Mouse (Mus musculus): ENCODE measurements around the gene Tmem42. TPM values are rescaled to one million over a fixed set of nuclear protein-coding genes. Genes with fewer than 3 reads are reported as not detected.

Gene Tmem42
- polyA plus RNA-seq, 1 experiment from 2014 or later: 12.8 TPM

DNA sequence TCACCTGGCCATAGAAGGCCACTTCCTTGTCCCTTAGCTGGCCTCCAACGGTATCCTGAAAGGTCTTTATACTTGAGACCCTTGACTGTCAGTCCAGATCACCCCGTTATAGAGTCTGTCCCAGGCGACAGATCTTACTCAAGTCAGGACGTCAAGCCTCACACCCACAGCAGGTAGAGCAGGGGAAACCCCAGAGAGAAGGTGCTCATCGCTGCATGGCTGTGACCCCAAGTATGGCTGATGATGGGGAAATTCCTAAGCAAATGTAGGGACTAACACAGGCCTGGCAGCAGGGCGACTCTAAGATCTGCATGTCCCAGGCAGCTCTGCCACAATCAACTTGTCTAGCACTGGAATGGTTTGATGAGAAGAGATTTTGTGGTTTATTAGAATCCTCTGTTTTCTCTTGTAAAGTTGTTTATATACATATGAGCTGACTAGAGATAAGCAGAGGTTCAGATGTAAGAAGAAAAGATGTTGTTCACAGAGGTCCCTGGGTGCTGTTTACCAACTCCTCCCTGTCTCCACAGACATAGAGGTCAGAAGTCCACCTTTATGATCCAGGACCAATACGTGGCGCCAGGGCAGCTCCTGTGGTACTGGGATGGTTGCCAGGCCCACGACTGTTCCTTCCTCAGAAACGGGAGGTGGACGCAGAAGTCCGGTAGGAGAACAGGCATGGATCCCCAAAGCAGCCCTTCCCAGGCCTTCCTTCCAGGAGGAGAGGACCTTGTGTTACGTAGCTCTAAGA is 10.5 kb downstream of the Tmem42 start:
- Histone ChIP-seq H3K27me3 (ENCODE audit: control insufficient read depth, insufficient read depth, low read length) (no peaks in the 10 kb centered on the region), H3K4me2 (ENCODE audit: low read depth, low read length) (no peak overlapping the region), H3K9me3 (replicated peaks; ENCODE audit: control insufficient read depth, low read length) (no peaks in the 10 kb centered on the region), H3K36me3 (replicated peaks; ENCODE audit: control insufficient read depth, insufficient read depth, low read depth, low read length) (no peaks in the 10 kb centered on the region), H3K4me3 (ENCODE audit: low read depth, low read length) (no peak overlapping the region), H3K4me1 (ENCODE audit: control insufficient read depth, insufficient read depth, low read length) (no peaks in the 10 kb centered on the region), H3K27ac (replicated peaks; ENCODE audit: low read depth, low read length) (no peak overlapping the region), H3K9ac (replicated peaks; ENCODE audit: low read length) (no peak overlapping the region)
- no peak for DNase-seq (ENCODE audit: low spot score)
- 83% methylated on average over 13 of the region's 13 CpGs for WGBS
- no peak for ATAC-seq (replicated peaks; ENCODE audit: insufficient number of reproducible peaks, low FRiP score, low TSS enrichment, low read depth)

DNA sequence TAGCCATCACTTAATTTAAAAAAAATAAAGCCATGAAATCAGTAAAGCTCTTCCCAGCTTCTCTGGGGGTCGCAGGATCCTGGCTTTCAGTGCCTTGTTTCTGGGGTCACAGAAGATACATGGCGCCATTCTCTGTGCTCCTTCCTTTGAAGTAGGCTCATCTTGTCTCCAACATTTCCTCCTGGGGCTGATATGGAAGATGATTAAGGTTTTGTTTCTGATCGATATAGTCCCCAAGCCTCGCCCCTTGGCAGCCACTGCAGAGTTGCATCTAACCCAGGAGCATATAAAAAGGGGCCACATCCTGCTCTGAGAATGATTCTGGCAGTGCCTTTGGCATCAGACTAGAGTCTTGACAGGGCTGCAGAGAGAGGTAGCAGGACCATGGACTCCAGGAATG is 13.3 kb downstream of the Tmem42 start, which contains the start of gene Tgm4:
TSS of gene Tgm4 (plus strand) at position 301 of the 400 bp plus-strand sequence.
- Histone ChIP-seq H3K36me3 (replicated peaks; ENCODE audit: control insufficient read depth, insufficient read depth, low read depth, low read length) (no peaks in the 10 kb centered on the region), H3K9ac (replicated peaks; ENCODE audit: low read length) (no peak within 1 kb of the TSS), H3K4me1 (ENCODE audit: control insufficient read depth, insufficient read depth, low read length) (no peaks in the 10 kb centered on the region), H3K27me3 (ENCODE audit: control insufficient read depth, insufficient read depth, low read length) (no peaks in the 10 kb centered on the region), H3K27ac (replicated peaks; ENCODE audit: low read depth, low read length) (no peak within 1 kb of the TSS), H3K4me2 (ENCODE audit: low read depth, low read length) (no peak within 1 kb of the TSS), H3K9me3 (replicated peaks; ENCODE audit: control insufficient read depth, low read length) (no peaks in the 10 kb centered on the region), H3K4me3 (ENCODE audit: low read depth, low read length) (no peak within 1 kb of the TSS)
- ATAC-seq (replicated peaks; ENCODE audit: insufficient number of reproducible peaks, low FRiP score, low TSS enrichment, low read depth) (no peak), DNase-seq (ENCODE audit: low spot score) (no peak)
- WGBS: 82% methylated on average over 4 of the region's 4 CpGs

DNA sequence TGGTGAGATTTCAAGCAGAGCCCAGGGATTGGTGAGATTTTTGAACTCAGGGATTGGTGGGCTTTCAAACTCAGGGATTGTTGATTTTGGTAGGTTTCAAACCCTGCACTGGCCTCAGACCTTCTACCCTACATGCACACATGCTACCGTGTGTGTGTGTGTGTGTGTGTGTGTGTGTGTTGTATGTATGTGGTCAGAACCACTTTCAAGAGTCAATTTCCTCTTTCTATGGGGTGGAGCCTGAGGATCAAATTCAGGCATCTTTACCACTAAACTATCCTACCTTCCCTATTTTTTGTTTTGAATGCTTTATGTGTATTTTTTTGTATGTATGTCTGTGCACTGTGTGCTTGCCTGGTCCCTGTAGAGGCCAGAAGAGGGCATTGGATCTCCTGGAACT is 26.5 kb downstream of the Tmem42 start:
- H3K36me3 ChIP-seq (replicated peaks; ENCODE audit: control insufficient read depth, insufficient read depth, low read depth, low read length): no peaks in the 10 kb centered on the region
- WGBS: 100% methylated on average over 1 of the region's 1 CpGs
- H3K27me3 ChIP-seq (ENCODE audit: control insufficient read depth, insufficient read depth, low read length): no peaks in the 10 kb centered on the region
- no peaks in the 10 kb centered on the region for H3K9me3 ChIP-seq (replicated peaks; ENCODE audit: control insufficient read depth, low read length)
- H3K4me1 ChIP-seq (ENCODE audit: control insufficient read depth, insufficient read depth, low read length): no peaks in the 10 kb centered on the region
- no peak overlapping the region for H3K4me3 ChIP-seq (ENCODE audit: low read depth, low read length)
- DNase-seq (ENCODE audit: low spot score) (no peak), ATAC-seq (replicated peaks; ENCODE audit: insufficient number of reproducible peaks, low FRiP score, low TSS enrichment, low read depth) (no peak)
- H3K27ac ChIP-seq (replicated peaks; ENCODE audit: low read depth, low read length): no peak overlapping the region
- H3K4me2 ChIP-seq (ENCODE audit: low read depth, low read length): no peak overlapping the region
- H3K9ac ChIP-seq (replicated peaks; ENCODE audit: low read length): no peak overlapping the region

DNA sequence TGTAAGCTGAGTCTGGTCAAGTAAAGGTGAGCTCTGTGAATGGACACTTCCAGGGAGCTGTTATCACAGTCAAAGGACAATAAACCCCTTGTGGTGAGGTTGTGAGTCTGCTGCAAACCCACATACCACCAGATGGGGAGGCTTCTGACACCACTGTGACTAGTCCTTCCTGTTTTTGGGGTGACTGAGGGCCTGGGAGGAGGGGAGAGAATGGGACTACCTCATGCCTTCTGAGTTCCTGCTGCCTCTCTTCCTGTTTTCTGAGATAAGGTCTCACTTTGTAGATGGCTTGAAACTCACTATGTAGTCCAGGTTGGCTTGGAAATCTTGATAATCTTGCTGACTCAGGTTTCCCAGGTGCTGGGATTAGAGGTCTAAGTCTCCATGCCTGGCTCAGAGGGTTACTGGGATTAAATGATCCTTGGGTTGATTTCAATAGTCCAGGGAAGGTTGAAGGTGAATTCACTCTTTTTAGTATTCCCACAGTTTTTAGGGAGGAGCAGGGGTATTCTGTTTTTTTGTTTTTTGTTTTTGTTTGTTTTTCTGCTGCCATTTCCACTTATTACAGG is 37.7 kb downstream of the Tmem42 start:
- H3K36me3 ChIP-seq (replicated peaks; ENCODE audit: control insufficient read depth, insufficient read depth, low read depth, low read length): no peaks in the 10 kb centered on the region
- no peak overlapping the region for H3K9ac ChIP-seq (replicated peaks; ENCODE audit: low read length)
- H3K4me1 ChIP-seq (ENCODE audit: control insufficient read depth, insufficient read depth, low read length): no peaks in the 10 kb centered on the region
- H3K27me3 ChIP-seq (ENCODE audit: control insufficient read depth, insufficient read depth, low read length): no peaks in the 10 kb centered on the region
- DNase-seq (ENCODE audit: low spot score): no peak
- no peak overlapping the region for H3K27ac ChIP-seq (replicated peaks; ENCODE audit: low read depth, low read length)
- H3K9me3 ChIP-seq (replicated peaks; ENCODE audit: control insufficient read depth, low read length): no peaks in the 10 kb centered on the region
- no peak overlapping the region for H3K4me2 ChIP-seq (ENCODE audit: low read depth, low read length)
- ATAC-seq (replicated peaks; ENCODE audit: insufficient number of reproducible peaks, low FRiP score, low TSS enrichment, low read depth): no peak
- H3K4me3 ChIP-seq (ENCODE audit: low read depth, low read length): no peak overlapping the region

DNA sequence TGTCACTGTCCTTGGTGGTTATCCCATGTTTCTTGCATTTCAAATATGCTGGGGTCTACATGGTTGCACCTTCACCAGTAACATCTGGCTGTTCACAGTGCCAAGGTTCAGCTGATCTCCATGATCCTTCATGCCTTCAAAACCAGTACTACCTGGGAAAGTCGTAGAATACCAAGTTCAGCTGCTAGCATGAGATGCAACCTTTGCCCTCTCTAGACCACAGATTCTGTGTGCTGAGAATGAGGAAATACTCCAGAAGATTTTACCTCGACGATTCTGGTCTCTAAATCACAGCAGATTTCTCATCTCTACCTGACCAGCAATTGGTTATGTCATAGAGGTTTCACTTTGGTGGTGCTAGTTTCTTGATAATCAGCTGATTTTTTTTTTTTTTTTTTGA is 39.0 kb downstream of the Tmem42 start:
- no peak overlapping the region for H3K4me2 ChIP-seq (ENCODE audit: low read depth, low read length)
- no peak overlapping the region for H3K4me3 ChIP-seq (ENCODE audit: low read depth, low read length)
- DNase-seq (ENCODE audit: low spot score) (no peak), ATAC-seq (replicated peaks; ENCODE audit: insufficient number of reproducible peaks, low FRiP score, low TSS enrichment, low read depth) (no peak)
- H3K27ac ChIP-seq (replicated peaks; ENCODE audit: low read depth, low read length): no peak overlapping the region
- 84% methylated on average over 3 of the region's 3 CpGs for WGBS
- H3K4me1 ChIP-seq (ENCODE audit: control insufficient read depth, insufficient read depth, low read length): no peaks in the 10 kb centered on the region
- no peaks in the 10 kb centered on the region for H3K36me3 ChIP-seq (replicated peaks; ENCODE audit: control insufficient read depth, insufficient read depth, low read depth, low read length)
- no peaks in the 10 kb centered on the region for H3K9me3 ChIP-seq (replicated peaks; ENCODE audit: control insufficient read depth, low read length)
- no peak overlapping the region for H3K9ac ChIP-seq (replicated peaks; ENCODE audit: low read length)
- H3K27me3 ChIP-seq (ENCODE audit: control insufficient read depth, insufficient read depth, low read length): no peaks in the 10 kb centered on the region

Other genes with a start within 250 kb of the Tmem42 start
- gene Tcaim, start 215.8 kb upstream of the Tmem42 start, polyA plus RNA-seq (2014; fragmentation: Nextera tagmentation; extraction: Ambion mirVana): 4.9 and 5.8 TPM in 2 replicates
- gene Gm35549, start 177.3 kb upstream of the Tmem42 start, polyA plus RNA-seq (2014; fragmentation: Nextera tagmentation; extraction: Ambion mirVana): 0.60 and 0.73 TPM in 2 replicates
- 67.3 and 70.2 TPM in 2 replicates for gene Zfp445, start 155.3 kb upstream of the Tmem42 start, polyA plus RNA-seq (2014; fragmentation: Nextera tagmentation; extraction: Ambion mirVana)
- 2.0 and 2.8 TPM in 2 replicates for gene Zkscan7, start 135.6 kb upstream of the Tmem42 start, polyA plus RNA-seq (2014; fragmentation: Nextera tagmentation; extraction: Ambion mirVana)
- 31.0 and 32.1 TPM in 2 replicates for gene Zfp105, start 98.3 kb upstream of the Tmem42 start, polyA plus RNA-seq (2014; fragmentation: Nextera tagmentation; extraction: Ambion mirVana)
- 32.3 and 37.5 TPM in 2 replicates for gene 1110059G10Rik, start 70.3 kb upstream of the Tmem42 start, polyA plus RNA-seq (2014; fragmentation: Nextera tagmentation; extraction: Ambion mirVana)
- gene Kif15, start 70.3 kb upstream of the Tmem42 start, polyA plus RNA-seq (2014; fragmentation: Nextera tagmentation; extraction: Ambion mirVana): 49.4 and 52.5 TPM in 2 replicates
- 0.38 and 0.52 TPM in 2 replicates for gene Tgm4, start 13.4 kb downstream of the Tmem42 start, polyA plus RNA-seq (2014; fragmentation: Nextera tagmentation; extraction: Ambion mirVana)
- 56.9 and 64.3 TPM in 2 replicates for gene Zdhhc3, start 91.9 kb downstream of the Tmem42 start, polyA plus RNA-seq (2014; fragmentation: Nextera tagmentation; extraction: Ambion mirVana)
- gene Exosc7, start 91.9 kb downstream of the Tmem42 start, polyA plus RNA-seq (2014; fragmentation: Nextera tagmentation; extraction: Ambion mirVana): 106 and 109 TPM in 2 replicates
- not detected in 2 replicates for gene Clec3b, start 129.6 kb downstream of the Tmem42 start, polyA plus RNA-seq (2014; fragmentation: Nextera tagmentation; extraction: Ambion mirVana)
- 3.0 and 3.8 TPM in 2 replicates for gene Cdcp1, start 194.7 kb downstream of the Tmem42 start, polyA plus RNA-seq (2014; fragmentation: Nextera tagmentation; extraction: Ambion mirVana)
- 3.9 and 4.9 TPM in 2 replicates for gene Tmem158, start 239.4 kb downstream of the Tmem42 start, polyA plus RNA-seq (2014; fragmentation: Nextera tagmentation; extraction: Ambion mirVana)

Data from embryonic facial prominence, embryonic 11.5 days (tissue).